Mouse (Mus musculus) CH12.LX (cell line): ENCODE results near the gene Tfpt. TPM values are rescaled to one million over a fixed set of nuclear protein-coding genes. Genes with fewer than 3 reads are reported as not detected.

ENCODE experiments used
- DNase-seq: peaks from one replicate; pipeline ENCODE4 v3.0.0-alpha.2; 2013; ENCODE audit errors: extremely low read depth
- H3K27ac ChIP-seq: 2 replicates; pipeline ENCODE4 v1.5.1; 2012; ENCODE audit warnings: low read depth, mild to moderate bottlenecking, control low read depth, moderate library complexity; ENCODE audit not compliant: insufficient read depth
- H3K27me3 ChIP-seq: replicated peaks from 2 replicates; pipeline ENCODE3; 2012; ENCODE audit warnings: inconsistent platforms
- H3K36me3 ChIP-seq, 2 experiments: replicated peaks in 1 of 2; 2 replicates each; pipeline versions ENCODE3 to v1.6.1; 2012; ENCODE audit warnings: inconsistent platforms in 1 of 2, low read length in 1 of 2, mild to moderate bottlenecking in 1 of 2, mixed read lengths in 1 of 2, moderate library complexity in 1 of 2; ENCODE audit not compliant: control insufficient read depth in 1 of 2, insufficient read depth in 1 of 2
- H3K4me1 ChIP-seq, 2 experiments: 2 replicates each; pipeline ENCODE4 v1.6.1; 2012; ENCODE audit warnings: inconsistent platforms in 1 of 2, moderate library complexity in 1 of 2; ENCODE audit not compliant: insufficient read depth in 2 of 2, control insufficient read depth in 1 of 2
- H3K4me2 ChIP-seq: 2 replicates; pipeline ENCODE4 v1.6.1; 2012; ENCODE audit warnings: low read depth, mild to moderate bottlenecking, control low read depth; ENCODE audit not compliant: poor library complexity, insufficient read depth, severe bottlenecking
- H3K4me3 ChIP-seq, 3 experiments: fragments of 150-350 bp in 1 of 3; sonication (generic) in 1 of 3; replicated peaks in 1 of 3; 2 replicates each; pipeline versions ENCODE3 to v1.5.1; 2011 to 2012; ENCODE audit warnings: low read depth in 2 of 3, low read length in 2 of 3, mild to moderate bottlenecking in 2 of 3, moderate library complexity in 2 of 3, control low read depth in 1 of 3, improper control_type of control experiment in 1 of 3, inconsistent platforms in 1 of 3, mixed read lengths in 1 of 3; ENCODE audit not compliant: poor library complexity in 1 of 3
- H3K79me2 ChIP-seq: replicated peaks from 2 replicates; pipeline ENCODE4 v1.6.1; 2012; ENCODE audit warnings: mild to moderate bottlenecking, moderate library complexity; ENCODE audit not compliant: control insufficient read depth, poor library complexity, insufficient read depth, severe bottlenecking; ENCODE audit errors: extremely low read depth
- H3K9ac ChIP-seq: 2 replicates; pipeline ENCODE4 v1.6.1; 2012; ENCODE audit warnings: low read depth, mild to moderate bottlenecking, control low read depth, moderate library complexity; ENCODE audit not compliant: insufficient read depth
- H3K9me3 ChIP-seq: replicated peaks from 2 replicates; pipeline ENCODE3; 2012; ENCODE audit warnings: low read length, inconsistent platforms, mixed read lengths
- CHD1 ChIP-seq: IDR thresholded peaks from 2 replicates; pipeline ENCODE4 v1.6.1; 2012; ENCODE audit warnings: low read depth, low read length, improper control_type of control experiment, inconsistent platforms
- E2F4 ChIP-seq: IDR thresholded peaks from 2 replicates; pipeline ENCODE4 v1.6.1; 2011; ENCODE audit warnings: low read depth, low read length, improper control_type of control experiment; ENCODE audit not compliant: insufficient replicate concordance
- ELF1 ChIP-seq: IDR thresholded peaks from 2 replicates; pipeline ENCODE4 v1.6.1; 2014; ENCODE audit warnings: low read depth, mild to moderate bottlenecking, inconsistent platforms, low read length, improper control_type of control experiment
- ETS1 ChIP-seq: conservative IDR thresholded peaks from 2 replicates; pipeline ENCODE4 v1.6.1; 2012; ENCODE audit warnings: low read depth, mild to moderate bottlenecking, inconsistent platforms, low read length, improper control_type of control experiment, moderate library complexity
- JUND ChIP-seq: conservative IDR thresholded peaks from 2 replicates; pipeline ENCODE4 v1.6.1; 2011; ENCODE audit warnings: low read depth, low read length, improper control_type of control experiment
- MAFK ChIP-seq: IDR thresholded peaks from 2 replicates; pipeline ENCODE4 v1.6.1; 2011; ENCODE audit warnings: low read length, improper control_type of control experiment; ENCODE audit not compliant: insufficient replicate concordance
- MAX ChIP-seq: IDR thresholded peaks from 2 replicates; pipeline ENCODE4 v1.6.1; 2011; ENCODE audit warnings: low read length, improper control_type of control experiment
- PAX5 ChIP-seq: IDR thresholded peaks from 2 replicates; pipeline ENCODE4 v1.6.1; 2012; ENCODE audit warnings: low read length, inconsistent platforms, mixed read lengths
- POLR2A ChIP-seq: IDR thresholded peaks from 2 replicates; pipeline ENCODE4 v1.6.1; 2011; ENCODE audit warnings: low read depth, mild to moderate bottlenecking, improper control_type of control experiment, low read length
- RCOR1 ChIP-seq: conservative IDR thresholded peaks from 2 replicates; pipeline ENCODE4 v1.6.1; 2012; ENCODE audit warnings: low read depth, mild to moderate bottlenecking, inconsistent platforms, low read length, improper control_type of control experiment
- TCF12 ChIP-seq: IDR thresholded peaks from 2 replicates; pipeline ENCODE4 v1.6.1; 2014; ENCODE audit warnings: low read depth, mild to moderate bottlenecking, inconsistent platforms, low read length, improper control_type of control experiment
- UBTF ChIP-seq: IDR thresholded peaks from 2 replicates; pipeline ENCODE4 v1.6.1; 2012; ENCODE audit warnings: low read depth, mild to moderate bottlenecking, inconsistent platforms, low read length, improper control_type of control experiment, moderate library complexity
- ZC3H11A ChIP-seq: IDR thresholded peaks from 2 replicates; pipeline ENCODE4 v1.6.1; 2012; ENCODE audit warnings: low read depth, mild to moderate bottlenecking, inconsistent platforms, low read length, improper control_type of control experiment
- ZNF384 ChIP-seq: IDR thresholded peaks from 2 replicates; pipeline ENCODE4 v1.6.1; 2012; ENCODE audit warnings: low read depth, low read length, improper control_type of control experiment, inconsistent platforms
- dilution Hi-C: fragments of 300-500 bp; cut with MboI; formaldehyde crosslinking; loops from 2 replicates; pipeline ENCODE4 v1.14.3; 2020; ENCODE audit warnings: low sequenced_read_pairs; ENCODE audit not compliant: extremely low pct_unique_long_range_greater_than_20kb, extremely low pct_ligation_motif_present
- in situ Hi-C: fragments of 300-500 bp; cut with MboI; formaldehyde crosslinking; loops from 3 replicates; pipeline ENCODE4 v1.14.3; 2019; ENCODE audit warnings: low sequenced_read_pairs, low pct_ligation_motif_present, low pct_unique_long_range_greater_than_20kb, mixed read lengths
- polyA plus RNA-seq: library from polyadenylated mRNA; unstranded; fragments of >175 nt; gene quantifications from 2 replicates; pipeline ENCODE4 v1.2.1, GENCODE M21; 2012; ENCODE audit warnings: low read depth; ENCODE audit not compliant: insufficient read length
- total RNA-seq, 2 experiments: library from RNA; depleted of rRNA; stranded (reverse); fragments of 300-350 nt in 1 of 2; fragments of >200 nt in 1 of 2; gene quantifications; 2 replicates each; pipeline ENCODE4 v1.2.3; 2012 to 2014

Gene Tfpt
- total and polyA plus RNA-seq, 3 experiments, result 15.9 to 38.6 (median 28.8) TPM

- H3K36me3 ChIP-seq, result peaks cover 25 to 44% of the 10 kb centered on the region in 2 experiments
- TF ChIP-seq MAFK (no peak), RCOR1 (no peak), E2F4 (no peak), ELF1 (no peak), TCF12 (no peak), MAX (no peak), POLR2A (no peak), ZC3H11A (no peak), ZNF384 (no peak; the same call in 1 of the 2 replicates), JUND (no peak), CHD1 (no peak), ETS1 (no peak)
- H3K4me2 ChIP-seq, result peak overlapping the region; percentile 91
- dilution Hi-C loops (no loop called here), in situ Hi-C loops (no loop called here)
- peak; percentile 21 for DNase-seq
- H3K79me2 ChIP-seq, result peaks cover 13% of the 10 kb centered on the region; the same call in 1 of the 2 replicates
- H3K27me3 ChIP-seq, result no peaks in the 10 kb centered on the region
- H3K4me1 ChIP-seq, result peaks cover 0 to 25% of the 10 kb centered on the region in 2 experiments; a peak in 2 of 4 replicates
- peak overlapping the region; percentile 79 to 96 (median 93) for H3K4me3 ChIP-seq
- H3K27ac ChIP-seq, result no peak overlapping the region
- H3K9ac ChIP-seq, result peak overlapping the region; percentile 80
- no peaks in the 10 kb centered on the region for H3K9me3 ChIP-seq
Observed at GRCm38 (mm10) chr7:3664524-3665214, 34.9 kb upstream of the Tfpt start.

GRCm38 (mm10) chr7:3658578-3658977 is 28.8 kb upstream of the Tfpt start:
- Histone ChIP-seq H3K9ac (no peak overlapping the region), H3K36me3 (peaks cover 84 to 99% of the 10 kb centered on the region in 2 experiments), H3K27me3 (no peaks in the 10 kb centered on the region), H3K9me3 (no peaks in the 10 kb centered on the region), H3K4me3 (no peak overlapping the region), H3K27ac (no peak overlapping the region), H3K4me2 (no peak overlapping the region), H3K4me1 (peaks cover 0 to 5% of the 10 kb centered on the region in 2 experiments; a peak in 2 of 4 replicates), H3K79me2 (no peaks in the 10 kb centered on the region)
- dilution Hi-C loops, result no loop called here
- no peak for DNase-seq
- in situ Hi-C loops, result no loop called here
- TF ChIP-seq MAFK (no peak), UBTF (no peak), JUND (no peak), ZNF384 (no peak), PAX5 (no peak)
